Mouse (Mus musculus): ENCODE data around the gene Vps45.

DNA sequence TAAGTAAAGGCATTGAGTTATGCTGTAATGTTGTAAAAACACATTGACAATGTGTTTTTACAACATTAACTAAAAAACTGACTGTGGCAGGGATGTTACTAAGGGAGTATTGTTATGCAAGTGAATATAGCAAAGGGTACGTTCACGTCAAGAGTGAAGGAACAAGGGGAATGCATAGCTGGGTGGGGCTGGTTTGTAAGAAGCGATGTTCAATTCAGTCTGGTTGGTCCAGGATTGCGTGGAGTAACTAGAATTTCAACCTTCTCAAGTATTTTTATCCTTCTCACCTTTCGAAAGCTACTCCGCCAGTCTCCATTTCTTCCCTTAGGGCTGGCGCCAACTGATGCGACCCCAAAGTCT, 45.6 kb upstream of the Vps45 start:
- no peak for TF ChIP-seq CTCF (conservative IDR thresholded peaks at IDR 0.05; ENCODE audit: low read length)
- peak; percentile 90; the same call in 1 of the 2 replicates for TF ChIP-seq POU5F1 (IDR thresholded peaks at IDR 0.05; ENCODE audit: borderline replicate concordance, low read length)

All from E14TG2a.4 (cell line).